Mouse (Mus musculus): ENCODE data around the gene Cse1l. TPM values are rescaled to one million over a fixed set of nuclear protein-coding genes. Genes with fewer than 3 reads are reported as not detected.

The Cse1l gene
- polyA plus RNA-seq, 2 experiments: 69.8 to 108 TPM

GRCm38 (mm10) chr2:166923971-166924370 lies 18.1 kb downstream of the Cse1l start:
- TF ChIP-seq POLR2A (IDR thresholded peaks at IDR 0.05; ENCODE audit: borderline replicate concordance, extremely low read depth, insufficient read depth, insufficient read length): no peak
- H3K27me3 ChIP-seq (ENCODE audit: control insufficient read depth, insufficient read depth, low read length): no peaks in the 10 kb centered on the region
- no peaks in the 10 kb centered on the region for H3K9me3 ChIP-seq (ENCODE audit: control insufficient read depth, low read length)
- 91% methylated on average over 2 of the region's 2 CpGs for WGBS
- peaks cover 87% of the 10 kb centered on the region for H3K36me3 ChIP-seq (ENCODE audit: control insufficient read depth, insufficient read depth, low read length)
- no peak overlapping the region for H3K4me3 ChIP-seq (replicated peaks; ENCODE audit: low read length)
- DNase-seq (ENCODE audit: low spot score) (no peak), ATAC-seq (ENCODE audit: low FRiP score, low read depth) (no peak)
- H3K4me2 ChIP-seq (replicated peaks; ENCODE audit: low read depth, low read length, severe bottlenecking): no peak overlapping the region
- no peaks in the 10 kb centered on the region for H3K4me1 ChIP-seq (ENCODE audit: control insufficient read depth, insufficient read depth, low read length)
- H3K27ac ChIP-seq (replicated peaks; ENCODE audit: low read depth, low read length): no peak overlapping the region
- no peak overlapping the region for H3K9ac ChIP-seq (ENCODE audit: low read depth, low read length, severe bottlenecking)

- H3K4me3 ChIP-seq (replicated peaks; ENCODE audit: low read length): no peak overlapping the region
- DNase-seq (ENCODE audit: low spot score) (no peak), ATAC-seq (ENCODE audit: low FRiP score, low read depth) (no peak)
- H3K9me3 ChIP-seq (ENCODE audit: control insufficient read depth, low read length): no peaks in the 10 kb centered on the region
- no peak overlapping the region for H3K27ac ChIP-seq (replicated peaks; ENCODE audit: low read depth, low read length)
- WGBS: 90% methylated on average over 6 of the region's 6 CpGs
- H3K4me1 ChIP-seq (ENCODE audit: control insufficient read depth, insufficient read depth, low read length): no peaks in the 10 kb centered on the region
- H3K36me3 ChIP-seq (ENCODE audit: control insufficient read depth, insufficient read depth, low read length): peaks cover 93% of the 10 kb centered on the region
- no peak for TF ChIP-seq POLR2A (IDR thresholded peaks at IDR 0.05; ENCODE audit: borderline replicate concordance, extremely low read depth, insufficient read depth, insufficient read length)
- H3K9ac ChIP-seq (ENCODE audit: low read depth, low read length, severe bottlenecking): no peak overlapping the region
- no peak overlapping the region for H3K4me2 ChIP-seq (replicated peaks; ENCODE audit: low read depth, low read length, severe bottlenecking)
- no peaks in the 10 kb centered on the region for H3K27me3 ChIP-seq (ENCODE audit: control insufficient read depth, insufficient read depth, low read length)
These were observed 28.1 kb downstream of the Cse1l start for GRCm38 (mm10) chr2:166933943-166934342.

GRCm38 (mm10) chr2:166934416-166934815 lies 28.6 kb downstream of the Cse1l start:
- H3K9ac ChIP-seq (ENCODE audit: low read depth, low read length, severe bottlenecking): no peak overlapping the region
- H3K9me3 ChIP-seq (ENCODE audit: control insufficient read depth, low read length): no peaks in the 10 kb centered on the region
- no peak overlapping the region for H3K4me2 ChIP-seq (replicated peaks; ENCODE audit: low read depth, low read length, severe bottlenecking)
- TF ChIP-seq POLR2A (IDR thresholded peaks at IDR 0.05; ENCODE audit: borderline replicate concordance, extremely low read depth, insufficient read depth, insufficient read length): no peak
- no peaks in the 10 kb centered on the region for H3K4me1 ChIP-seq (ENCODE audit: control insufficient read depth, insufficient read depth, low read length)
- WGBS: 76% methylated on average over 5 of the region's 5 CpGs
- H3K27ac ChIP-seq (replicated peaks; ENCODE audit: low read depth, low read length): no peak overlapping the region
- no peak overlapping the region for H3K4me3 ChIP-seq (replicated peaks; ENCODE audit: low read length)
- DNase-seq (ENCODE audit: low spot score) (no peak), ATAC-seq (ENCODE audit: low FRiP score, low read depth) (no peak)
- H3K27me3 ChIP-seq (ENCODE audit: control insufficient read depth, insufficient read depth, low read length): no peaks in the 10 kb centered on the region
- H3K36me3 ChIP-seq (ENCODE audit: control insufficient read depth, insufficient read depth, low read length): peaks cover 93% of the 10 kb centered on the region

- no peak overlapping the region for H3K27ac ChIP-seq (replicated peaks; ENCODE audit: low read depth, low read length)
- no peaks in the 10 kb centered on the region for H3K4me1 ChIP-seq (ENCODE audit: control insufficient read depth, insufficient read depth, low read length)
- H3K9ac ChIP-seq (ENCODE audit: low read depth, low read length, severe bottlenecking): no peak overlapping the region
- TF ChIP-seq POLR2A (IDR thresholded peaks at IDR 0.05; ENCODE audit: borderline replicate concordance, extremely low read depth, insufficient read depth, insufficient read length): no peak
- no peaks in the 10 kb centered on the region for H3K9me3 ChIP-seq (ENCODE audit: control insufficient read depth, low read length)
- H3K36me3 ChIP-seq (ENCODE audit: control insufficient read depth, insufficient read depth, low read length): peaks cover 91% of the 10 kb centered on the region
- H3K27me3 ChIP-seq (ENCODE audit: control insufficient read depth, insufficient read depth, low read length): no peaks in the 10 kb centered on the region
- no peak for ATAC-seq (ENCODE audit: low FRiP score, low read depth)
- WGBS: 93% methylated on average over 7 of the region's 7 CpGs
- no peak overlapping the region for H3K4me3 ChIP-seq (replicated peaks; ENCODE audit: low read length)
- H3K4me2 ChIP-seq (replicated peaks; ENCODE audit: low read depth, low read length, severe bottlenecking): no peak overlapping the region
- no peak for DNase-seq (ENCODE audit: low spot score)
These were observed 29.7 kb downstream of the Cse1l start for GRCm38 (mm10) chr2:166935582-166935981.

GRCm38 (mm10) chr2:166936166-166936565 lies 30.3 kb downstream of the Cse1l start:
- no peak overlapping the region for H3K4me3 ChIP-seq (replicated peaks; ENCODE audit: low read length)
- H3K36me3 ChIP-seq (ENCODE audit: control insufficient read depth, insufficient read depth, low read length): peaks cover 91% of the 10 kb centered on the region
- no peak overlapping the region for H3K4me2 ChIP-seq (replicated peaks; ENCODE audit: low read depth, low read length, severe bottlenecking)
- no peak for TF ChIP-seq POLR2A (IDR thresholded peaks at IDR 0.05; ENCODE audit: borderline replicate concordance, extremely low read depth, insufficient read depth, insufficient read length)
- H3K27ac ChIP-seq (replicated peaks; ENCODE audit: low read depth, low read length): no peak overlapping the region
- no peaks in the 10 kb centered on the region for H3K4me1 ChIP-seq (ENCODE audit: control insufficient read depth, insufficient read depth, low read length)
- no peaks in the 10 kb centered on the region for H3K27me3 ChIP-seq (ENCODE audit: control insufficient read depth, insufficient read depth, low read length)
- DNase-seq (ENCODE audit: low spot score) (no peak), ATAC-seq (ENCODE audit: low FRiP score, low read depth) (no peak)
- H3K9me3 ChIP-seq (ENCODE audit: control insufficient read depth, low read length): no peaks in the 10 kb centered on the region
- WGBS: 84% methylated on average over 2 of the region's 2 CpGs
- no peak overlapping the region for H3K9ac ChIP-seq (ENCODE audit: low read depth, low read length, severe bottlenecking)

GRCm38 (mm10) chr2:166943146-166943545 lies 37.3 kb downstream of the Cse1l start:
- Histone ChIP-seq H3K36me3 (ENCODE audit: control insufficient read depth, insufficient read depth, low read length) (peaks cover 89% of the 10 kb centered on the region), H3K4me1 (ENCODE audit: control insufficient read depth, insufficient read depth, low read length) (no peaks in the 10 kb centered on the region), H3K9me3 (ENCODE audit: control insufficient read depth, low read length) (no peaks in the 10 kb centered on the region), H3K27me3 (ENCODE audit: control insufficient read depth, insufficient read depth, low read length) (no peaks in the 10 kb centered on the region), H3K27ac (replicated peaks; ENCODE audit: low read depth, low read length) (no peak overlapping the region), H3K9ac (ENCODE audit: low read depth, low read length, severe bottlenecking) (no peak overlapping the region), H3K4me2 (replicated peaks; ENCODE audit: low read depth, low read length, severe bottlenecking) (no peak overlapping the region), H3K4me3 (replicated peaks; ENCODE audit: low read length) (no peak overlapping the region)
- 94% methylated on average over 2 of the region's 2 CpGs for WGBS
- DNase-seq (ENCODE audit: low spot score): no peak
- no peak for ATAC-seq (ENCODE audit: low FRiP score, low read depth)
- TF ChIP-seq POLR2A (IDR thresholded peaks at IDR 0.05; ENCODE audit: borderline replicate concordance, extremely low read depth, insufficient read depth, insufficient read length): no peak

Data from limb, embryonic 14.5 days (tissue).